11 mouse cellular contexts compared by ENCODE assay signal in genomic region chr16:33464509-33465241, GRCm38 (mm10). TPM values are rescaled to one million over a fixed set of nuclear protein-coding genes. Genes with fewer than 3 reads are reported as not detected.
DNase-seq lines count a peak whose midpoint lies in the region; ATAC-seq and TF ChIP-seq lines count a peak whose summit lies in the region.
"Had no signal": no experiment of that assay in that cellular context is flagged by ENCODE, and none has a peak within 500 bp of the region (broad histone marks: within the 10 kb centered on the region; RNA-seq: fewer than 3 reads in every experiment).

No protein-coding gene starts in this region.

- ATAC-seq in midbrain, embryonic 13.5 days: peak; percentile 77
- no peak for ATAC-seq in midbrain, embryonic 11.5 days (ENCODE audit: low FRiP score)
- ATAC-seq in hindbrain, postnatal 0 days: peak; percentile 71

- TF ChIP-seq CTCF in hindbrain, postnatal 0 days (IDR thresholded peaks at IDR 0.05; ENCODE audit: low read depth): no peak

- H3K36me3 ChIP-seq in midbrain, embryonic 13.5 days: peaks cover 12% of the 10 kb centered on the region
- peaks cover 3% of the 10 kb centered on the region for H3K36me3 ChIP-seq in midbrain, embryonic 11.5 days (ENCODE audit: control insufficient read depth, insufficient read depth, low read length)
- H3K36me3 ChIP-seq in hindbrain, postnatal 0 days (ENCODE audit: insufficient read depth, low read length): 0 out of 2 replicates have a peak, but pooled peaks cover 8% of the 10 kb centered on the region

- peak overlapping the region; percentile 64 for H3K27ac ChIP-seq in midbrain, embryonic 13.5 days
- H3K27ac ChIP-seq in midbrain, embryonic 11.5 days (ENCODE audit: low read depth, low read length): no peak overlapping the region
- H3K27ac ChIP-seq in hindbrain, postnatal 0 days: peak overlapping the region; percentile 52
- H3K27ac ChIP-seq: limb, embryonic 13.5 days had no signal

- no peak overlapping the region for H3K4me3 ChIP-seq in midbrain, embryonic 13.5 days (replicated peaks)
- H3K4me3 ChIP-seq in midbrain, embryonic 11.5 days (ENCODE audit: low read depth, low read length): no peak overlapping the region
- H3K4me3 ChIP-seq in hindbrain, postnatal 0 days (ENCODE audit: low read length): no peak overlapping the region
- H3K4me3 ChIP-seq: limb, embryonic 13.5 days; myocyte had no signal

- WGBS in midbrain, embryonic 13.5 days: 62% methylated on average over 4 of the region's 4 CpGs
- WGBS in midbrain, embryonic 11.5 days: 90% methylated on average over 4 of the region's 4 CpGs
- WGBS in hindbrain, postnatal 0 days: 54% methylated on average over 4 of the region's 4 CpGs

- H3K9me3 ChIP-seq in midbrain, embryonic 13.5 days: no peaks in the 10 kb centered on the region
- H3K9me3 ChIP-seq in midbrain, embryonic 11.5 days (ENCODE audit: control insufficient read depth, low read length): no peaks in the 10 kb centered on the region
- no peaks in the 10 kb centered on the region for H3K9me3 ChIP-seq in hindbrain, postnatal 0 days (ENCODE audit: low read length)

- H3K4me2 ChIP-seq in midbrain, embryonic 13.5 days (replicated peaks): no peak overlapping the region
- no peak overlapping the region for H3K4me2 ChIP-seq in midbrain, embryonic 11.5 days
- H3K4me2 ChIP-seq in hindbrain, postnatal 0 days (ENCODE audit: low read depth, low read length): no peak overlapping the region
- H3K4me2 ChIP-seq: limb, embryonic 13.5 days had no signal

- DNase-seq in heart, adult 9 months (ENCODE audit: low spot score in 2 of 2): peak; percentile 14 to 25
- no peak for DNase-seq in heart, adult 11 months
- no peak for DNase-seq in midbrain, embryonic 11.5 days (ENCODE audit: low spot score, missing footprints)
- DNase-seq in hindbrain, postnatal 0 days (ENCODE audit: low spot score): peak; percentile 87
- DNase-seq in retina, postnatal 7 days (ENCODE audit: low read depth, low spot score): peak; percentile 24
- DNase-seq in embryo, embryonic 10.5 days (ENCODE audit: low spot score): no peak
- DNase-seq in urinary bladder, postnatal 25 days (ENCODE audit: low spot score): no peak
- DNase-seq: adrenal gland, postnatal 25 days had no signal

- H3K27me3 ChIP-seq in midbrain, embryonic 13.5 days: no peaks in the 10 kb centered on the region
- no peaks in the 10 kb centered on the region for H3K27me3 ChIP-seq in midbrain, embryonic 11.5 days (ENCODE audit: control insufficient read depth, insufficient read depth, low read length)
- H3K27me3 ChIP-seq in hindbrain, postnatal 0 days (ENCODE audit: insufficient read depth, low read length): no peaks in the 10 kb centered on the region
- H3K27me3 ChIP-seq: limb, embryonic 13.5 days had no signal

- H3K9ac ChIP-seq in midbrain, embryonic 13.5 days (replicated peaks): no peak overlapping the region
- no peak overlapping the region for H3K9ac ChIP-seq in midbrain, embryonic 11.5 days (ENCODE audit: low read length)
- H3K9ac ChIP-seq in hindbrain, postnatal 0 days (replicated peaks; ENCODE audit: low read length): no peak overlapping the region
- H3K9ac ChIP-seq: limb, embryonic 13.5 days had no signal

- peaks cover 21% of the 10 kb centered on the region for H3K4me1 ChIP-seq in midbrain, embryonic 13.5 days (replicated peaks)
- H3K4me1 ChIP-seq in midbrain, embryonic 11.5 days (ENCODE audit: control insufficient read depth, insufficient read depth, low read length): no peaks in the 10 kb centered on the region
- peaks cover 3% of the 10 kb centered on the region; the same call in 1 of the 2 replicates for H3K4me1 ChIP-seq in hindbrain, postnatal 0 days (ENCODE audit: insufficient read depth, low read length)
- H3K4me1 ChIP-seq: limb, embryonic 13.5 days had no signal

RNA-seq across cellular contexts. Expression of gene Slc12a8, which starts 52.5 kb away (rescaled TPM):
- 0.50 and 0.63 TPM in 2 replicates for polyA plus RNA-seq in midbrain, embryonic 13.5 days (2015; fragmentation: Nextera tagmentation; extraction: Ambion mirVana)
- polyA plus RNA-seq in midbrain, embryonic 11.5 days (2014; fragmentation: Nextera tagmentation; extraction: Ambion mirVana): 1.2 and 1.3 TPM in 2 replicates
- total RNA-seq in hindbrain, postnatal 0 days (2014; rRNA removed): 1.6 and 2.0 TPM in 2 replicates
- polyA plus RNA-seq in hindbrain, postnatal 0 days (2015; fragmentation: Nextera tagmentation; extraction: Ambion mirVana): 1.2 and 1.3 TPM in 2 replicates

Comparison
In these comparisons a context has a peak if more than half of its experiments do, and no peak if none do; other contexts are left out.
1. DNase-seq: peak in heart, adult 9 months (2 of 2), hindbrain, postnatal 0 days (single experiment) and retina, postnatal 7 days (single experiment); none in heart, adult 11 months (single experiment), midbrain, embryonic 11.5 days (single experiment), embryo, embryonic 10.5 days (single experiment) and urinary bladder, postnatal 25 days (single experiment).